Mouse (Mus musculus): ENCODE results near the gene Ctcf.

The Ctcf gene

DNA sequence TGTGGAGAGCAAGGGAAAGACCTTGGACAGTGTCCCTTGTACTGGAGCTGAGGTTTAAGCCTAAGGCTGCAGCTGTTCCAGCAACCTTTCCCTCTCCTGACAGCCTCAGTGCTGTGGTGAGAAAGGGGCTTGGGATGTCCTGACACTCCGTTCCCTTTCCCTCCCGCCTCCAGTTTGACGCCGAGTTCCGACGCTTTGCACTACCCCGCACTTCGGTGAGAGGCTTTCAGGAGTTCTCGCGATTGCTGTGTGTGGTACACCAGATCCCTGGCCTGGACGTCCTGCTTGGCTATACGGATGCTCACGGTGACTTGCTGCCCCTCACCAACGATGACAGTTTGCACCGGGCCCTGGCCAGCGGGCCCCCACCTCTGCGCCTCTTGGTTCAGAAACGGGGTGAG, 65.6 kb downstream of the Ctcf start:
- DNase-seq (ENCODE audit: low spot score), result no peak

DNA sequence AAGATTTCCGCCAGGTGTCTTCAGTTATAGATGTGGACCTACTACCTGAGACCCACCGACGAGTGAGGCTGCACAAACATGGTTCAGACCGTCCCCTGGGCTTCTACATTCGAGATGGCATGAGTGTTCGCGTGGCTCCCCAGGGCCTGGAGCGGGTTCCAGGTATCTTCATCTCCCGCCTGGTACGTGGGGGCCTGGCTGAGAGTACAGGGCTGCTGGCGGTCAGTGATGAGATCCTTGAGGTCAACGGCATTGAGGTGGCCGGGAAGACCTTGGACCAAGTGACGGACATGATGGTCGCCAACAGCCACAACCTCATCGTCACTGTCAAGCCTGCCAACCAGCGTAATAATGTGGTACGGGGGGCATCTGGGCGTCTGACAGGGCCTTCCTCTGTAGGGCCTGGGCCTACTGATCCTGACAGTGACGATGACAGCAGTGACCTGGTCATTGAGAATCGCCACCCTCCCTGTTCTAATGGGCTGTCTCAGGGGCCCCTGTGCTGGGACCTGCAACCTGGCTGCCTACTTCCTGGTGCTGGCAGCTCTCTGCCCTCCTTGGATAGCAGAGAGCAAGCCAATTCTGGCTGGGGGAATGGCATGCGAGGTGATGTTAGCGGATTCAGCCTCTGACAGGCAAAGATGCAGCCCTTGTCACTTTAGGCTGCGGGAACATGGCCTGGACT, 66.5 kb downstream of the Ctcf start:
- DNase-seq (ENCODE audit: low spot score), result no peak

DNA sequence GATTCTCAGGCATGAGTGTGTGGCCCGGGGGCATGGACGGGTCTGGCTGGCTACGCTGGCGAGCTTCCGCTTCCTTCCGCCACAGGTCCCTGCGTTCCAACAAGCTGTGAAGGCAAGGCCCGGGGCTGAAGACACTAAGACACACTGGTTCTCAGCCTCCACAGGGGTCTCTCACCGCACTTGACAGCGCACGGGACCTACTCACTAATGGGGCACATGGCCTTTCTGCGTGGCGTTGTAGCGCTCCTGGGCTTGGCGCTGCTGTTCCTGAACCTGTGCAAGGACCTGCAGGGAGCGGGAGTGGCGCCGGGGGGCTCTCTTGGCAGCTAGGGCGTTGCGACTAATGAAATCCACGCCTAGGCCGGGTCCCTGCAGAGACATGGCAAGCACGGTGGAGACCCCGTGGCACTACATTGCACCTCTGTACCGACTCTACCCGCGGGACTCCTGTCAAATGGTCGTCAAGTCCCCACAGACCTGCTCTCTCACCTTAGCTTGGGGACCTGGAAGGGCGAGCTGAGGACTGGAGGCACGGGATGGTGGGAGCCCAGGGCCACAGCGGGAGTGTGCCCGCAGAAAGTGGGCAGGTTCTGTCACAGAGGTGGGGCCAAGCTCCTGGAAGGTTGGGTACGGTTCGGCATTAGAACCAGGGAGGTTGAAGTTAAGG, 67.9 kb downstream of the Ctcf start:
- DNase-seq (ENCODE audit: low spot score), result no peak

DNA sequence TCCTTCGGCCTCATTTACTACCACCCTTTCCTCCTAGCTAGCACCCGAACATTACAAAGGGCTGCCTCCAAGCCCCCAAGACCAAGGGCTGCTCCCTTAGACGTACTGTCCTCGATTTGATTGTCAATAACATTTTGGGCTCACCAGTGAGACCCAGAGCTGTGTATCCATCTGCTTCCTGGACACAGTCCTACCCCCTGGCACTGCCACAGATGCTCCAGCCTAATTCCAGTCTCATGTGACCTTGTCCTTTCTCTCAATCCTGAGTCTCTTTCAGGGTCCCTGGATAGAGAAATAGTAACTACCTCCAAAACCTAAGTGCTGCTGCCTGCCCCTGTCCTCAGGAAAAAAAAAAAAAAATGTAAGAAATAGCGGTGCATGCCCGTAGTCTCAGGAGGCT, 68.6 kb downstream of the Ctcf start:
- DNase-seq (ENCODE audit: low spot score), result no peak

DNA sequence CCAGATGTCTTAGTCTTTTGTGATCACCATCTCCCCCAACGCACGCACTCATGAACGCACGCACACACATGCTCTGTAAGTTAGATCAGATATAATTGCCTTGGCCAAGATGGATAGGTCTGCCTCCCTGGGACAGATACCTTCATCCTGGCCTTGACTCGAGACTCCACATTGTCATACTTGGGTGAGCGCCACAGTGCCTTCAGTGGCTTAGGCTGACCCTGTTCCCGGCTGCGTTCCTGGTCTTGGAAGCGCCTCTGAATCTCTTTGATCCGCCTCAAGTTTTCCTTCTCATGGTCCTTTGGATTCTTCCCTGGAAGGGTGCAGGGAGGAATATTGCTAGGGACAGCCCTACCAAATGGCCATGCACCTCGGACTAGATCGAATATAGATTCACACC, 70.1 kb downstream of the Ctcf start:
- no peak for DNase-seq (ENCODE audit: low spot score)

DNA sequence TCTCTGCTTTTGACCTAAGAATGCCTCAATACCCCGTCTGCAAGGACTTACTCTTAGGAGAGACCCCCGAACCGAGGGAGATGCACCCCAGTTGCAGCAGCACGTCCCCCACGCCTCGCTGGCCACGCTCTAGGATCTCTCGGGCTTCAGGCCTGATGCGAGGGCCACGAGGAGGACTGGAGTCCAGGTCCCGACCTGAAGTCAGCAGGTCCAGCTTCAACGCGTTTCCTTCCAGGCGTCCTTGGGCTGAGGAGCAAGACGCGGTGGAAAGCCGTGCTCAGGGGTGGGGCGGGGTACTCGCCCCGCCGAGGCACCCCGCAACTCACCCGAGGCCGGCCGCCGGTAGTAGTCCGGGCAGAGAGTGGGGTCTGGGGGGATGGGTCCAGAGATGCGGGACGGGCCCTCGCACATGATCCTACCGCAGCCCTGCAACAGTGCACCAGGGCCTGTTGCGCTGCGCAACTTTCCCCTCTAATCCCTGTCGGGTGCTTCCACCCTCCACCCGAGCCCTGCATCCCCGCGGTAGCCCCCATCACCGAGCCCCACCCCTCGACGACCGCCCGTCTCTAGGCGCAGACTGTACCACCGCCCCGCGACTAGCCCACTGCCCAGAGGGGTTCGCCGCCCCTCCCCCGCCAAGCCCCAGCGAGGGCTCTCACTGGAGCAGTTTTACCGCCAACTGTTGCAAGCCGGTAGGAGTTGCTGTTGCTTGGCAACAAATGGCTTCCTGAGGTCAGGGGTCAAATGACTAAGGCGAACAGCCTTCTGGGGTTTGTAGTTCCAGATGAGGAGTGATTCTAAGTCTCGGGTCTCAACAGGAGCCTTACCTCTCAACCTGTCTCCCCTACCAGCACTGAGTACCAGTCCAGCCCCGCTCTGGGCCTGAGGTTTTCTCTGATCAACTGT, 71.4 kb downstream of the Ctcf start, which contains the start of the genes 4933405L10Rik and Enkd1:
4933405L10Rik (plus strand) TSS at position 158 of the 906 bp plus-strand sequence.
Enkd1 (minus strand) TSS at position 713 of the 906 bp plus-strand sequence.
- peak; percentile 76 for DNase-seq (ENCODE audit: low spot score)

DNA sequence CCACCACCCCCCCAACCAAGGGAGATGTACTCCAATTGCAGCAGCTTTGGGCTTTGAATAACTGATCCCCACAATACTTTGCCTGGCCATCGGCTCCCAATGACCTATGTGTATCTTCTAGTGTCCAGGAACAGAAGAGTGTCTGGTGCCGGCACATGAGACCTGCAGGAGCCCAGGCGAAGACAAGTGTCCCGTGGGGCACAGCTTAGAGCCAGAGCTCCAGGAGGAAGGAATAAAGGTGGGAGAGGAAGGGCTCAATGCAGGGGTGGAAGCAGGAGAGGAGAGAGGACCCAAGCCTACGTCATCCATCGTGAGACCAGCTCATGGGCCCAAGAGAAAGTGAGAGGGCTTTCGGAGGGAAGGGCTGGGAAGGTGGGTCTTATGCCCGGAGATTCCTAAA, 72.3 kb downstream of the Ctcf start:
- DNase-seq (ENCODE audit: low spot score), result no peak

DNA sequence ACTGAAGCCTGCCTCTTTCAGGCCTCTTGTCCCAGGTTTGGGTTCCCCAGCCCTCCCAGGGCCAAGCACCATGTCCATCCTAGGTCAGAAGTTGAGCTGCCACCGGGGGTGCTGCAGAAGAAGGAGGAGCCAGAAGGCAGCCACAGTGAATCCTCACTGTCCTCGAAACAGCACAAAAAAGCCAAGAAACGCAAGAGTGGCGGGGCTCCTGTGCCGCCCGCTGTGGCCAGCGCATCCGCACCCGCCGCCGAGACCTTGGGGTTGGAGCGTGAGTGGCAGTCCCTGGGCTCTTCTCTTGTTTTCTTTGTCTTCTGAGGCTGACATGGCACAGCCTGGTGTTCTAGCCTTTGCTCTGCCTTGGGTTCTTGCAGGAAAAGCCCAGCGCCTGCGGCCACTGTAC, 72.9 kb downstream of the Ctcf start:
- no peak for DNase-seq (ENCODE audit: low spot score)

DNA sequence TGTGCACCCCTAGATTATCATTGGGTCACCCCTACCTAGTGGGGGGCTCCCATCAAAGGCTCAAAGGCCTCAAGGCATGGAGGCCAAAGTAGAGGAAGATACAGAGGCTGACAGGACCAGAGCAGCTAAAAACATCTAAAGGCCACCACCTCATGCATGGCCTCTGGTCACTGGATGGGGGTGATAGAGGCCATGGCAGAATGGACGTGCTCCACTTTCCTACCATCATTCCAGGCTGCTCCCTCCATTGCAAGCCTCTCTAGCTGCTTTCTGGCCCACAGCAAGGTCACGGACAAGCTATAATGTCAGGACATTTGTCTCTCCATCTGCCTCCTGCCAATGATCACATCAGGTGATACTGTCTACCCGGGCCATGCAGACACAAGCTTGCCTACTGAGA, 75.9 kb downstream of the Ctcf start:
- DNase-seq (ENCODE audit: low spot score), result no peak

DNA sequence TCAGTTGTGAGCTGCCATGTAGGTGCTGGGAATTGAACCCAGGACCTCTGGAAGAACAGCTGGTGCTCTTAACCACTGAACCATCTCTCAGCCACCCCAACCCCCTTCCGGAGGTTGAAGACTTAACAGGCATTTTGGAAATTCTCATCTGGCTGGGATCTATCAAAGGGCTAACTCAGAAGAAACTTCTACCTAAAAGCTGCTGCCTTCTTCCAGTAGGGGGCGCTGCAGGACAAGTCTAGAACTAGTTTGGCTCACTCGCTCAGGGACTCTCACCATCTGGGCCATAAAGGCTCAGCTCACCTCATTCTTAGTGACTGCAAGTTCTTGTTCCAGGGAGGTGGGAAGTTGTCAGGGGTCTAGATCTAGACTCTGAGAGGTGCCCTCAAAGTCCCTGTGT, 77.8 kb downstream of the Ctcf start:
- DNase-seq (ENCODE audit: low spot score), result peak; percentile 91

DNA sequence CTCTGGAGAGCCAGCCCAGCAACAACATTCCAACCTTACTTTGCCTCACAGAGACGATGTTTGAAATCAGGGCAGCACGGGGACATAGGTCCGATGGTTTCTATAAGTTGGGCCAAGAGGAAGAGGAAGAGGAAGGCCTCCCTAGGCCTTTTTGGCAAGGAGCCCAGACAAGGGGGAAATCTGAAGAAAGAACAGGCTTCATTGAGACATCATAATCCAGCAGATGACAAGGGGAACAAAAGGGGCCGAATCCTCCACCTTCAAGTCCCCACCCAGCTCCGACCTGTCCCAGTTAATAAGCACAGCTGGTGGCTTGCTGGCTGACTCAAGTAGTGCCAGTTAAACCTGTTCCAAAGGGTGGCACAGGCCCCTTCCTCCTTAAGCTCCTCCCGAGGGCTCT, 78.7 kb downstream of the Ctcf start:
- no peak for DNase-seq (ENCODE audit: low spot score)

DNA sequence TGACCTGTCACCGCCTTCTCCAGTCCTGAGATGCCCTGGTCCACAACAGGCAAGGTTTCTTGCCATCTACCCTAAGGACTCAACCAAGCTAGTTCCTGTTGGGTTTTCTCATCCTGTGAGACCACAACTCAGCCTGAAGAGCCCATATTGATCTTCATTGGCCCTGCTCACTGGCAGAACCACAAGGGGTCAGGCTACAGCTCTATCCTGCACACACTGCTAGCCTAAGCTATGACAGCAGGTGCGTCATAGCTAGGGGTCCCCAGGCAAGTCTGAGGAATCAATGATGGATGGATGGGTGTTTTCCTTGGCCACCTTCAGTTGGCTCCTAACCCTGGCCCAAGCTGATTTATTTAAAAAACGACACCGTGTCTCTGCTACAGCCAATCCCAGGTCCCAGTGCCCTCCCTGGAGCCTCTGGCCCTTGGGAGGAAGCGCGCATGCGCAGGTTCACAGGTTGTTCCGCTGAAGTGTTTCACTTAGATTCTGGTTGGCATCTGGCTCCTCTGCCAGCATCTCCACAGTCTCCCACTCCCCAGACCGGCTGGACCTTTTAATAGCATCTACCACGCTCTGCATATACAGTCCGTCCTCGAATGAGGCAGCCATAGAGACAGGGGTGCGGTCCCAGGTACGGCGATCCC, 80.1 kb downstream of the Ctcf start:
- DNase-seq (ENCODE audit: low spot score), result no peak

DNA sequence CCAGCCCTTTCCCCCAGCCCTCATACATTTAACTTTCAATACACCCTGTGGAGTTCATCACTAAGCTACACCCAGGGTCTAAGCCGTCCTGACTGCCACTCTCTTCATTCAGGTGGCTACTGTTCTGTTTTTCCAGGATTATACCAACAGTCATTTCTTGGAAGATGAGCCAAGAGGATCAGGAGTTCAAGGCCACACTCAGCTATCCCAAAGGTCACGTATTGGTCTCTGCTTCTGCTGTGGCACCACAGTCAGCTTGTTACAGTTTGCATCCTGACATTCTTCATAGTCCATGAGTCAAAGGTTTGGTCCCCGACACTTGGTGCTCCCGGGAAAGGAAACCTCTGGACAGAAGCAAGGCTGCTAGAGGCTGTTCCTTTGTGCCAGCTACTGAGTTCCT, 83.3 kb downstream of the Ctcf start:
- DNase-seq (ENCODE audit: low spot score), result no peak

DNA sequence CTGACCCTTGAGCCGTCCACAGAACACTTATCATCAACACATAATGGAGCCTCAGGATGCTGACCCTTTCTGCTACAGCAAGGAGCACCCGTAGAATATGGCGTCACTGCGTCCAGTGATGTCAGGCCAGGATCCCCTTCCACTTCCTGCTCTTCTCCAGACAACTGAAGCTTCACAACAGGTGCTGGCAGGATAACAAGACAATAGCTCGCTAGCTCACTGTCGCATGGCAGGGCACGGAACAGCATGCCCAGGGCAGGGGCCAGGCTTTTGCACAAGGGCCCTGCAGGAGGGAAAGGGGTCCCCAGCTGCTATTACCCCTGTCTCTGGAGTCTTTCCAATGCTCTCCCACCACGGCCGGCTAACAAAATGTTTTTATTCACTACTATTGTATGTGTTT, 86.5 kb downstream of the Ctcf start:
- DNase-seq (ENCODE audit: low spot score), result no peak

DNA sequence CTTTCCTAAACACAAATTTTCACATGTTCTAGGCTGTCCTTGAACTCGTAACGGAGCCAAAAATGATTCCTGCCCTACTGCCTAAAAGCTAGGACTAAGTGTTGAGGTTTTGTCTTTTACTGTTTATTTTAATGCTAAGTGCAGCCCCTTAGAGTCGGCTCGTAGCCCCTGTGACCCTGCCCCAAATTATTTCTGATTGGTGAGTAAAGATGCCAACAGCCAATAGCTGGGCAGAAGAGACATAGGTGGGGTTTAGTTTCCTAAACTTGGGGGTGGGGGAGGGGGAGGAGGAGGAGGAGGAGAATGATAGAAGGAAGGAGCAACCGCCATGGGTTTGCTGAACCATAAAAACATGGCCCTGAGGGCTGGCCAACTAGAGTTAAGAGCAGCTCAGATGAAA, 89.4 kb downstream of the Ctcf start:
- no peak for DNase-seq (ENCODE audit: low spot score)

DNA sequence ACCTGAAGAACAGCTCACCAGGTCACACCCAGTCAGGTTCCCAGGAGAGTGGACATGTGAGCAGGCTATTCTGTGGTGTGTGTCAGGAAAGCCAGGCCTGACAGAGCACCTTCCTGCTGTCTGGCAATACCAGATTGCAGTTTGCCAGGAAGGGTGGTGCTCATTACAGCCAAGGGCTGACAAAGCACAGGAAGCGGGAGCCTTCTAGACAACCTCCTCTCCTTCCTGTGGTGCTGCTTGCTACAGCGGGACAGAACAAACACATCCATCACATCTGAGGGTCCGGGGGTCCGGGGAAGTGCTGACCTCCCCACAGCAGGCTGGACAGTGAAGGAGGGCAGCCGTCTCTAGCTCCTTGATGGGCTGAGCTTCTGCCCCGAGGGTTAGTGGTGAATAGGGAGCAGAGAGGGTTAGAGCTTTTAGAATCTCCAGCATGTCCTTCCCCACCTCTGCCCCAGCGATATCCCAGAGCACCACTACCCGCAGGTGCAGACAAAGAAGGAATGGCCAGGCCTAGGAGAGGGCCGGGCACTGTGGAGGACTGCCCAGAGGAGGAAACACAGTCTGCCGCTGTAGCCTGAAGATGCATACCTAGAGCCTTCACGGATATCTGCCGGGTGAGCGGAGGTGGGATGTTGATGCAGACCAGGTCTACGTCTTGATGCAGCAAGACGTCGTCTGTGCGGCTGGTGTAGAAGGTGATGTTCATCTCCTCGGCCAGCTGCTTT, 91.2 kb downstream of the Ctcf start:
- no peak for DNase-seq (ENCODE audit: low spot score)

DNA sequence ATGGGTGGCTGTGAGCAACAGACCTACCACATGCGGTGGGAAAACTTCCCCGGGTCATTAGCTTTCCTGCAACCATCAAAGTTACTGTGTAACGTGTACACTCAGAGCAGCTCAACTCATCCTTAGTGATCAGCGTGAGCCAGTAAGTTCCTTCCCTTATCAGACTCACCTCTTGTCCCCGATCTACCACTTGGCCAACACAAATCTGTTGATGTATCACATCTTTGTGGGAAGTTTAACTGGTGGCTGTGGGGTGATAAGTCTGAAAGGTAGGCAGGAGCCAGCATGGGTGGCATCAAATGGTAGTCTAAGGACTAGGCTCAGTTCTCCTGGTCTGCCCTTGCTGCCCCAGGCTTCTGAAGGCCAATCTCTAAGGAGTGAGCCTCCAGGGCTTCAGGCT, 95.8 kb downstream of the Ctcf start:
- no peak for DNase-seq (ENCODE audit: low spot score)

Data from urinary bladder, postnatal 25 days (tissue).